Mouse (Mus musculus) lung, embryonic 14.5 days (tissue): ENCODE results near the gene Alpk1. TPM values are rescaled to one million over a fixed set of nuclear protein-coding genes. Genes with fewer than 3 reads are reported as not detected.

ENCODE experiments used
- ATAC-seq: fragments of 200-750 bp; cut with Nextera tagmentation; 2 replicates; pipeline ENCODE4 v1.8.0; 2017; ENCODE audit warnings: mild to moderate bottlenecking, moderate TSS enrichment, moderate library complexity; ENCODE audit not compliant: insufficient read depth
- DNase-seq: peaks from one replicate; pipeline ENCODE4 v3.0.0-alpha.2; 2015
- H3K27ac ChIP-seq: fragments of 300-500 bp; sonication (generic); 2 replicates; pipeline ENCODE4 v1.5.1; 2014; ENCODE audit warnings: low read depth, mild to moderate bottlenecking, moderate library complexity
- H3K27me3 ChIP-seq: fragments of 300-500 bp; sonication (generic); 2 replicates; pipeline ENCODE4 v1.6.1; 2014; ENCODE audit warnings: low read length, control low read depth; ENCODE audit not compliant: insufficient read depth
- H3K36me3 ChIP-seq: fragments of 300-500 bp; sonication (generic); 2 replicates; pipeline ENCODE4 v1.6.1; 2014; ENCODE audit warnings: control low read depth; ENCODE audit not compliant: insufficient read depth
- H3K4me1 ChIP-seq: fragments of 300-500 bp; sonication (generic); 2 replicates; pipeline ENCODE4 v1.6.1; 2014; ENCODE audit warnings: antibody characterized with exemption, control low read depth; ENCODE audit not compliant: insufficient read depth
- H3K4me2 ChIP-seq: fragments of 300-500 bp; sonication (generic); 2 replicates; pipeline ENCODE4 v1.6.1; 2014; ENCODE audit warnings: mild to moderate bottlenecking
- H3K4me3 ChIP-seq: fragments of 300-500 bp; sonication (generic); 2 replicates; pipeline ENCODE4 v1.5.1; 2014; ENCODE audit warnings: low read depth, low read length
- H3K9ac ChIP-seq: fragments of 300-500 bp; sonication (generic); 2 replicates; pipeline ENCODE4 v1.6.1; 2014
- H3K9me3 ChIP-seq: fragments of 300-500 bp; sonication (generic); 2 replicates; pipeline ENCODE4 v1.6.1; 2016; ENCODE audit warnings: low read depth, low read length, control low read depth
- CTCF ChIP-seq: IDR thresholded peaks from 2 replicates; pipeline ENCODE4 v1.5.1; 2016; ENCODE audit warnings: antibody characterized with exemption, low read depth
- WGBS: fragments of 180-500 bp; shearing (Covaris S2); extraction: QIAGEN DNeasy Blood & Tissue Kit; methylation state at CpG from one replicate; pipeline ENCODE4 v1.1.7; 2014; 5-methylcytosine and 5-hydroxymethylcytosine counted together
- polyA plus RNA-seq: library from polyadenylated mRNA; unstranded; fragments of >200 nt; fragmentation: Nextera tagmentation; extraction: Ambion mirVana; gene quantifications from 2 replicates; pipeline ENCODE4 v1.2.1, GENCODE M21; 2014

The Alpk1 gene
- polyA plus RNA-seq: 1.3 and 1.5 TPM in 2 replicates

DNA sequence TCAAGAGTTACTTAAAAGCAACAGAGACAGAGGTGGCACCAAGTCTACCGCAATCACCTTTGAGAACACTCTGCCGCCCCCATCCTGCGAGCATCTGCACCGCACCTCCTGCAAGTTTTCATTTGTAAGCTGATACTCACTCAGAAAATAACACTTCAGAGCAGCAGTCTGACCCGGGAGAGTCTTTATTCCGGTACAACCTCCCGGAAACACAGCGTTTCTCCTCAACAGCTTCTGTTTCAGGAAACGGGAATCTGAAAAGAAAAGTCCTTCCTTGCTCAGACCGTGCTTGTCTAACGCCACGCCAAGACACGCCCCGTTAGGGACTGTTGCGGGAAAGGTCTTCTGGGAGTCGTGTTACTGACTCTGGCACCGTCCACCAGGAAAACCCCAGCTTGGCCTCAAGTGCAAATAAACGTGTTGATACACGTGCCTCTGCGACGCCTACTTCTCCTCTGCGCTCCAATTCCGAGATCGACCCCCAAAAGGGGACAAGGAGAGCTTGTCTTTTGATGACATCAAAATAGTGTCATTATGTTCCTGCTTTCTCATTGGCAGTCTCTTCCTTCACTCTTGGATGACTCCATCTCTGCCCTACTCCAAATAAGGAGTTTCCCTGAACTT is at the start of gene Alpk1:
Gene Alpk1, minus strand, starts transcription at position 507 of the 624 bp plus-strand sequence.
- peak within 1 kb of the TSS; percentile 53 for H3K9ac ChIP-seq
- peak within 1 kb of the TSS; percentile 70 for H3K4me2 ChIP-seq
- TF ChIP-seq CTCF: peak; percentile 59
- H3K4me3 ChIP-seq: peak within 1 kb of the TSS; percentile 46
- no peaks in the 10 kb centered on the region for H3K4me1 ChIP-seq
- peak within 1 kb of the TSS; percentile 65 for H3K27ac ChIP-seq
- WGBS: under 1% methylated on average over 24 of the region's 24 CpGs
- DNase-seq (peak; percentile 83), ATAC-seq (peak; percentile 93)
- H3K36me3 ChIP-seq: no peaks in the 10 kb centered on the region
- H3K9me3 ChIP-seq: no peaks in the 10 kb centered on the region
- no peaks in the 10 kb centered on the region for H3K27me3 ChIP-seq

GRCm38 (mm10) chr3:127827123-127827522 is 46.8 kb upstream of the Alpk1 start:
- no peak overlapping the region for H3K4me3 ChIP-seq
- ATAC-seq (peak; percentile 94), DNase-seq (peak; percentile 80)
- H3K27me3 ChIP-seq: no peaks in the 10 kb centered on the region
- no peak overlapping the region for H3K9ac ChIP-seq
- no peak for TF ChIP-seq CTCF
- H3K27ac ChIP-seq: 0 out of 2 replicates have a peak overlapping the region, but pooled peaks have one; percentile 51
- 22% methylated on average over 7 of the region's 7 CpGs for WGBS
- H3K4me1 ChIP-seq: no peaks in the 10 kb centered on the region; the same call in 1 of the 2 replicates
- no peak overlapping the region for H3K4me2 ChIP-seq
- H3K36me3 ChIP-seq: peaks cover 8% of the 10 kb centered on the region
- no peaks in the 10 kb centered on the region for H3K9me3 ChIP-seq

- DNase-seq (peak; percentile 11), ATAC-seq (peak; percentile 51; the same call in 1 of the 2 replicates)
- no peaks in the 10 kb centered on the region for H3K9me3 ChIP-seq
- TF ChIP-seq CTCF: no peak
- peaks cover 13% of the 10 kb centered on the region for H3K36me3 ChIP-seq
- H3K27ac ChIP-seq: peak overlapping the region; percentile 51; the same call in 1 of the 2 replicates
- H3K4me1 ChIP-seq: no peaks in the 10 kb centered on the region; the same call in 1 of the 2 replicates
- 74% methylated on average over 7 of the region's 7 CpGs for WGBS
- no peak overlapping the region for H3K9ac ChIP-seq
- no peaks in the 10 kb centered on the region for H3K27me3 ChIP-seq
- H3K4me2 ChIP-seq: no peak overlapping the region
- H3K4me3 ChIP-seq: no peak overlapping the region
Measured at GRCm38 (mm10) chr3:127826503-127826902, 46.2 kb upstream of the Alpk1 start.

DNA sequence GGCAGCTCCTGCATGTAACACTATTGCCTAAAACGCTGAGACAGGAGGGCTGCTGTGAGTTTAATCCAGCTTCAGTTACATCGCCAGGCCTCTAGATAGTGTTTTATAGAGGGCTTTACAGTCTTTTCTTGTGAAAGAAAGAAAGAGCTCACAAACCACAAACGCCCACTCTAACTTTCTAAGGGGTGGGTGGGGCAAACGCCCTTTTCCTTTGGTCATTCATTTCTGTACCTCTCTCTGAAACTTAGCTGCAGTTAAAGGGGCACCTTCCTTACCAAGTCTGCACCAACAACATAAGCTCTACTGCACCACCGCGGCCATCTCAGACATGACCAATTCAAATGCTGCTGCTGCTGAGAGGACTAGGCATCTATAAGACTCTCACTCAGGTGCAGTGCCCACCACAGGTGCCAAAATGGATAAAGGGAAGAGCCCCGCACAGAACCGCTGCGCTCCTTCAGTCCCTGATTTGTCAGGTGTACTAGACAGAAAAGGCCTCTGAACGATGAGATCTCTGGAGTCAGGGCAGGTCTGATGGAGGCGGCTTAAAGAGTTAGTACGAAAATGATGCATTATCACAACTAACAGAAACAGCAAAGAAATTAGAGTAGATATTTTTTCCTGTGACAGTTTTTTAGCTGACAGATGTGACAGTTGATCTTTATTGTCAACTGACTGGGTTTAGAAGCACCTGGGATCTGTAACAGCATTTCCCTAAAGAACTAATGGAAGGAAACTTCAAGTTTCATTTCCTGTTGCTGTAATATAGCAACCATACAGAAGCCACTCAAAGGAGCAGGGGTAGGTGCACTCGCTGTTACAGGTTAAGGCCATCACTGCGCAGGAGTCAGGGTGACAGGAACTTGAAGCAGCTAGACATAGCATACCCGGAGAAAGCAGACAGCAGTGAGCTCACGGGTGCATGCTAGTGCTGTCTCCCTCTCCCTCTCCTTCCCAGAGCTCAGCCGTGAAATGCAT is 43.8 kb upstream of the Alpk1 start:
- Histone ChIP-seq H3K36me3 (peaks cover 19% of the 10 kb centered on the region), H3K9ac (no peak overlapping the region), H3K4me1 (no peaks in the 10 kb centered on the region; the same call in 1 of the 2 replicates), H3K4me2 (no peak overlapping the region), H3K27me3 (no peaks in the 10 kb centered on the region), H3K27ac (no peak overlapping the region), H3K9me3 (no peaks in the 10 kb centered on the region), H3K4me3 (no peak overlapping the region)
- 79% methylated on average over 17 of the region's 17 CpGs for WGBS
- no peak for TF ChIP-seq CTCF
- ATAC-seq: no peak
- DNase-seq: no peak

DNA sequence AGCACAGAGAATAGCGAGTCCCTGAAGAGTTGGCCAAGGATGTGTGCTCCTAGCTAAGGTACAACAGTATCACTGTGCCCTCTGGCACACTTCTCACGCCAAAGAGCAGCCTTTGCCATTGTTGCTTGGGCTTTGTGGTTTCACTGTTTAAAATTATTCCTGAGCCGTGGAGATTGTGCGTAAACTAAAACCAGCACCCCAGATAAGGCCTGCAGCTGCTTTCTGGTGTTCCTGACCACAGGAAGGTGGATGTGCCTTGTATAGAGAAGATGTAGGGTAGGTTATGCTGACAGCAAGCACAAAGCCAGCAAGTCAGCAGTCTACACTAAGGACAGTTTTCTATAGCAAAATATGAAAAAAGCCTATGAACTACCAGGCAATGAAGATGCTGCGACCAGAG is 40.9 kb upstream of the Alpk1 start:
- ATAC-seq (no peak), DNase-seq (no peak)
- Histone ChIP-seq H3K4me1 (no peaks in the 10 kb centered on the region), H3K27ac (no peak overlapping the region), H3K9me3 (no peaks in the 10 kb centered on the region), H3K4me3 (no peak overlapping the region), H3K27me3 (no peaks in the 10 kb centered on the region), H3K4me2 (no peak overlapping the region), H3K9ac (no peak overlapping the region), H3K36me3 (peaks cover 33% of the 10 kb centered on the region)
- 72% methylated on average over 5 of the region's 5 CpGs for WGBS
- TF ChIP-seq CTCF: no peak

DNA sequence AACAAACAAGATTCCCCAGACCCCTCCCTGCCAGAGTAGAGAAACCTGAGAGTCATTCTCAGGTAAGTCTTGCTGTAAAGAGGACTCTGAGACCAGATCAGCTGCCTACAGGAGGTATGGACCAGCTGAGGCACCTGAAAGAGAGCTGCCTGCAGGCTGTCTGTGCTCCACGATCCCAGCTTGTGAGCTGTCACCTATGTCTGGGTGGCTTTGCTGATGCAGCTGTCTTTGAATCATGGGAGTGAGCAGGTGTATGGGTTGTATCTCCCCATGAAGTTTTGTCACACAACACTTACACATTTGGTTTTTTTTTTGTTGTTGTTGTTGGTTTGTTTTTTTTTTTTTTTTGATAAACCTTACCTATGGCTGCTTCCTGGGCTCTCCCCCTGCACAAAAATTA is 40.1 kb upstream of the Alpk1 start:
- H3K9ac ChIP-seq: no peak overlapping the region

More for the DNA sequence above, 40.1 kb upstream of the Alpk1 start:
- Histone ChIP-seq H3K4me3 (no peak overlapping the region), H3K4me2 (no peak overlapping the region), H3K27ac (no peak overlapping the region), H3K27me3 (no peaks in the 10 kb centered on the region), H3K9me3 (no peaks in the 10 kb centered on the region), H3K4me1 (no peaks in the 10 kb centered on the region), H3K36me3 (peaks cover 36% of the 10 kb centered on the region)
- no peak for TF ChIP-seq CTCF
- no peak for DNase-seq
- no peak for ATAC-seq
- 79% methylated on average over 1 of the region's 1 CpGs for WGBS
